Mouse (Mus musculus) lung, postnatal 4 days (tissue): Measurements from ENCODE around the gene Rnf130.
"Not testable (repeated sequence)": the region's sequence is repeated elsewhere in the genome, so short reads cannot be mapped to it uniquely, and the experiment has no call there.

Source experiments
- DNase-seq, 2 experiments: peaks; one replicate each; pipeline ENCODE4 v3.0.0; 2021

The Rnf130 gene

DNA sequence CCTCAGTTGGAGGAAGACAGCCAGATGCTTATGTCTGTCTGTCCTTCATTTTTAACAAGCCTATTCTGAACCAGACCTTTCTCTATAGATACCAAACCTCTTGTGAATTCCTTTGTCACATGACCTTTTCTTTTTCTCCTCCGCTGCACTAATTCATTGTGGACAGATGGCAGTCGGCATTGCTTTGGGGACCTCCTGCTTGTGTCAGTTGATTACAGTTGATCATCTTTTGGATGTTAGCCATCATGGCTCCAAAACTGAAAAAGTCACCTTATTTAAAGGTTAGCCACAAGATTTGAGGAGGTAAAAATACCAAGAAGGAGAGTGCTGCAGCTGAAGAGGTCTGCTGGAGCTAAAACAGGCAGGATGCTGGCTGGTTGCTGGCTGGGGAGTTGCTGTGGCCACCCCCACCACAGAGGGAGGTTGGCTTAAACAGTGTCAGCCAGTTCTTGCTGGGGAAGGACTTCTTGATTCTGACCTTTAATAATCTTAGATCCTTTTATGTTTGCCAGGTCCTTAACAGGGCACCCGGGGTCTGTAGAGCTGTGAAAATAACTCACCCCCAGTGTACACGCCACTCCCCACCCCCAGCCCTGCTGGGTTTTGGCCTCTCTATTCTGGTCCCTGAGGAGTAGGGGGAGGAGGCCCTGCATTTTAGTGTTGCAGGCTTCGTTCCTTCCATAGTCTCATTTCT is 66.0 kb downstream of the Rnf130 start:
- no peak for DNase-seq

DNA sequence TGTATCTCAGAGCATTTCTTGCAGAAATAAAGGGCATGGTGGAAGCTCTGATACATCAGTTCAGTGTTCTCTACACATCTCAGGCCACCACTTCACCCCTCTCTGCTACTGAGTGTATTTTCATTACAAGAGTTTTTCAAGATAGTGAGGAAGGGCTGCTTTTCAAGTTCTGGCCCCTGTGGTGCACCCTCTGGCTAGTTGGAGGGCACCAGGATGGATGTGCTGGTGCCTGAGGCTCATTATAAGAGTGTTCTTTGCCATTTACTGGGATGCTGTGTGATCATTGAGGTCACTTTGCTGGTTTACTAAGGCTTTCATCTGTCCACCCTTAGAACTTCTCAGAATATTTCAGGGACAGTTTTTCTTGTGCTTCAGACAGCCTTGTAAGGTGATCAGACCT is 66.5 kb downstream of the Rnf130 start:
- no peak for DNase-seq

GRCm38 (mm10) chr11:50095661-50096060 is 70.5 kb downstream of the Rnf130 start:
- DNase-seq, result no peak

DNA sequence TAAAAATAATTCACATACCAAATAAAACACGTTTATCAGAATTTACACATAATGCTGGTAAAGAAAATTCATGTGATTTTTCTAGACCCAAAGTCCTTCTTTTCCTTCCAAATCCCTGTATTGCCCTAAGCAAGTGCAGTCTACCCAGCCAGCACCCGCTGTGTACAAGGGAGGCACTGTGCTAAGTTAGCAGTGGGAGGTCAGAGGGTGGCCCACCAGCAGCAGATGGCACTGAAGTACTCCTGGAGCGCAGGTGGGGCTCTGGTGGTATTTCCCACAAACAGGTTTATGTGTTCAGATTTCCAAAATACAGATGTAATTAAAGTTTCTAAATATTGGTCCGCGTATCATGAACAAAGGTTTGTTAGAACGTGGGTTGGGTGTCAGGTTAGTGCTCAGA is 71.9 kb downstream of the Rnf130 start:
- no peak for DNase-seq

- DNase-seq, result no peak
Observed at GRCm38 (mm10) chr11:50098961-50099481, 73.9 kb downstream of the Rnf130 start.

DNA sequence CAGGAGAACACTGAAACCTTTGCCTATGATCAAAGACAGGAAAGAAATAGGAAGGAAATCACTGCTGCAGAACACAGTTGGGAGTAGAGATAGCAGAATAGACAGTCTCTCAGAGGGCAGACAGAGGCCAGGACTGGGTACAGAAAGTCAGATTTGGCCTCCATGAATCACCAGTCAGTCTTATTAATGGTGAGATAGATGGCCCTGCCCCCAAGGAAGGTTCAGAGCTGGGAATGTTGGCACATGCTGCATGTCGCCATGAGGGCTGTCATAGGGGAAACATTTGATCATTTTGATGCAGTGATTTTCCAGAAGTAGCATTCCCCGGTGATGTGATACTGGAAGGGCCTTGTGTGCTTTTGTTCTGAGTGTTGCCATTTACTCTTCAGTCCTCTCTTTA is 74.5 kb downstream of the Rnf130 start:
- DNase-seq, result no peak

DNA sequence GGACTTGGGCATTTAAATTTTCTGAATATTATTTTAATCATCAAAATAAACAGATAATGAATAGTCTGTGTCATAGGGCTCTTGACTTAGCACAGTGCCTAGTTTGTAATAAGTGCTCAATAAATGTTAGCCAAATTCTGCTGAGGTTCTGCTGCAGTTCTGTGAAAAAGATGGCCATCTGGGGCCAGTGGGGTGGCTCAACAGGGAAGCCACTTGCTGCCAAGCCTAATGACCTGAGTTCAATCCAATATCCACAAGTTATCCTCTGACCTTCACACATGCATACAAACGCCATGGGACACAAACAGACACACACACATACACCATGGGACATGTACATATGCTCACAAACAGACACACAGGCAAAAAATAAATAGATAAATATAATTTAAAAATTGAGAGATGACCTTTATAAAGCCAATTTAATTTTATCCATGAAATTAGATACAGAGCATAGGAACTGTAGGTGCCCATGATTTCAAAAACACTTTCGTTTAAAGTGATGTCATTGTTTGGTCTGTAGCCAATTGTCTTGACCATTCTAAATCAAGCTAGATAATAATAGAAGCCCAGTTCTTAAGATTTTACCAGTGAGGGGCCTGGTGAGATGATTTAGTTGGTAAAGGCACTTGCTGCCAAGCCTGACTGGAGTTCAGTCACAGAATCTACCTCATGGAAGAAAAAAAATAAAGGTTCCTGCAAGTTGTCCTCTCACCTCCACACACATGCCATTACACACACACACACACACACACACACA is 75.6 kb downstream of the Rnf130 start:
- DNase-seq, result no peak

GRCm38 (mm10) chr11:50101962-50102361 is 76.8 kb downstream of the Rnf130 start:
- not testable (repeated sequence) for DNase-seq

DNA sequence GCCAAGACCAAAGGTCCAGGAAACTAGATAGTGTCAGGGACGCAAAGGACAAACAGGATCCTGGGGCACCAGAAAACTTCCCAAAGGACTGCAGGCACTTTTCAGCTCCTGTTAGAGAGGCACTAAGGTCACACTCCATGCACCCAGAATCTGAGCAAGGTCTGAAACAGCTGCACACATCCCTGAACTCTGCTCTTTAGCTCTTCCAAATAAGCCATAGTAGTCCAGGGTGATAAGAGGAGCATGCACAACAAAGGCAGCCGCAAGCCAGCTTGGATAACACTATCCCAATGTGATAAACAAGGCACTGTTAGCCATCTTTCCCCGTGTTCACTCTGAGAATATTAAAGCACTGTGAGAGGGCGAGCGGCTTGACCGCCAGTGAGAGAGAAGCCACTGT is 78.9 kb downstream of the Rnf130 start:
- DNase-seq, result no peak

GRCm38 (mm10) chr11:50105237-50105636 is 80.1 kb downstream of the Rnf130 start:
- no peak for DNase-seq

DNA sequence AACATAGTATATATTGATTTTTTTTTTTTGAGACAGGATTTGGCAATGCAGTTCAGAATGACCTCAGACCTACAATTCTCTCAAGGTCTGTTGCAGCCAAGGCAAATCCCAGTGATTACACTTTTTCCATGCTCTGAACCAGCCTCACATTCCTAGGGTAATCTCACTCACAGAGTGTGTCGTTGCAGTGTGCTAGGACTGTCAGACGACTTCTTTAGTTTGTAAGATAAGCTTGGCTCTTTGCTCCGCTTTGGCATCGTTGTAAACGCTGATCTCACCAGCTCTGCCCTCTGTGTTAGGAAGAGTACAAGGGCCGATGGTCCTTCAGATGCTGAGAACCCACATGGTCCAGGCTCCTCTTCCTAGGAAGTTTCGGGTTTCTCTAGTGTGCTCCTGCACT is 80.9 kb downstream of the Rnf130 start:
- DNase-seq, result no peak

DNA sequence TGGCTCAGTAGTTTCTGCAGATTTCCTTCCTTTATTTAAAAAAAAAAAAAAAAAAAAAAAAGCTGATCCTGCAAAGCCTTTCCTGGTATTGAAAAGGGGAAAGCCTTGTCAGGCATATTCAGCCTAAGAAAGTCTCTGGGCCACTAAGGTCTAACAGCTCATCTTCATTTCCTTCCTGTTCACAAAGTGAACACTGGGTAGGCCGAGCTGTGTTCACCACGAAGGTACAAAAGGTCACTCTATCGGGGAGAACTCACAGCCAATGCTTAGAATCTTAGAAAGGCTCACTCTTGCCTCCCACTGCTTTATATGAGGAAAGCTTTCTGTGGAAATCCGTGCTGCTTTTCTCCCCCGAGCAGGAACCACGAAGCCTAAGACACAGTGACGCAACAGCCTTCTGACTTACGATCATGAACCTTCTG is 83.7 kb downstream of the Rnf130 start:
- DNase-seq, result peak in 1 of 2 experiments; percentile 25

DNA sequence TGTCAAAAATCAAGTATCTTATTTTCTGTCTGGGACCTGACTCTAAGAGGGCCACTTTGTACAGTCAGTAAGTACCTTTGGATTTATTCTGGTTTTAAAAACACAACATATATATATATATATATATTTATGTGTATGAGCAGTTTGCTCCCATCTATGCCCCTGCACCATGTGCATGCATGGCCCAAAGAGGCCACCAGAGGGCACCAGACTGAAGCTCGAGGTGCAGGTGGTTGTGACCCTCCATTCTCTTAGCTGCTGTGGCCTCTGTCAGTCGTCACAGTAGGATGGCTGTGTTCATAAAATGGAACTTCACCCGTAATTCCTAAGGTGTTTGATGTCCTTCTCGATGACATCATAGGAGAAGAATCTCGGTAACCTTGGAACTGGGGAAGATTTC is 89.2 kb downstream of the Rnf130 start:
- DNase-seq, result peak; percentile 80 to 85

DNA sequence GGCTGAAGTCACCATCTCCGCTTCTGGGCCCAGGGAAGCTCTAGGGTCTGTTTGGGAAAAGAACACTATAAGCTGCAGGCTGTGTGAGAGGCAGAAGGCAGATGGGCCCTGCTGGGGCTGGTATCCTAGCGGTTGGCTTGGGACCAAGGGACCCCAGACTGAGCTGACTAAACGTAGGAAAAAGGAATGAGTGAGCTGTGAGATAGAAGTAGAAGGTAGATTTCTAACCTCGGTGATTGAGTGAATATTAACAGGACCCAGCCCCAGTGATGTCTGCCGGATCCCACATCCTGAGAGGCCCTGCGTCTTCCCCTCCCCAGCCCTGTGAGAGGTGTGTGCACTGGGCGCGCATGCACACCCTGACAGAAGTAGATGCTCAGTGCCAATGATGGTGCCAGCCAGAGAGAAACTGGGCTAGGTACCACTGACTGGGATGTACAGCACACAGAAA is 97.5 kb downstream of the Rnf130 start:
- no peak for DNase-seq

GRCm38 (mm10) chr11:50127781-50128180 is 102.6 kb downstream of the Rnf130 start:
- no peak for DNase-seq

DNA sequence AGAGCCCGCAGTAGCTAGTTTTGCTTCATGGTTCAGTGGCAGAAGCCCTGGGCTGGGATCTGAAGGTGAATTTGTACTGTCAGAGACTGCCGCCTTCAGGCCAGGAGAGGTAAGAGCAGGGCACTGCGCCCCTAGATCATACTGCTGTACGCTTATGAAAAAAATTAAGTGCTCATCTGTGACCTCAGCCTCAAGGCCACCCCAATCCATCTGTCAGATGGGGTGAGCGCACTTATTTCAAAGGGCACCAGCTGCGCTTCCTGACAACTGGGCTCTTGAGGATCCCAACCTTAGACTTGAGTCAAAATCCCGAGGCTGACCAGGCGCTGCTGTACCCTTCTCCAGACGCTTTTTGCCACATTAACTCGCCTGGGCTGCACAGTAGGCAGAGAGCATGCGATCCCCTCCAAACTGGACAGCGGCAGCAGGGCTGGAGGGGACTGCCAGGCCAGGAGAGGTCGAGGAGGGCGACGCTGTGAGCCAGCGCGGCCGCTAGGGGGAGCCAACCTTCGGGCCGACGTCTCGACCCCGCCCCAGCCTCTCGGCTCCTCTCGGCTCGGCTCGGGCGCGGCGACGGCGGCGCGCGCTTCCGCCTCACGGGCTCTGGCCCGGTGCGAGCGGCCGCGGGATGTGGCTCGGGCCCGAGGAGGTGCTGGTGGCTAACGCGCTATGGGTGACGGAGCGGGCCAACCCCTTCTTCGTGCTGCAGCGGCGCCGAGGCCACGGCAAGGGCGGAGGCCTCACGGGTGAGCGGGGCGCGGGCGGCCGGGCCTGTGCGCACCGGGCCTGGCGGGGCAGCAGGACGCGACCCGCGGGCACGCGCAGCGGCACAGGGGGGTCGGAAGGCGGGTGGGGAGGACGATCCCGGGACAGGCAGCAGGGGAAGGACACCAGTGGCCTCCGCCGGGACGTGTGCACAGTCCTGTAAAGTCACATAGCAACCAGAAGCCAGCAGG is 105.9 kb downstream of the Rnf130 start, which contains the start of gene Tbc1d9b:
Gene Tbc1d9b (plus strand): TSS at position 586 of the 956 bp plus-strand sequence.
- peak; percentile 93 to 95 for DNase-seq

- no peak for DNase-seq
Observed at GRCm38 (mm10) chr11:50131801-50132201, 106.7 kb downstream of the Rnf130 start.

GRCm38 (mm10) chr11:50132265-50132664 is 107.1 kb downstream of the Rnf130 start:
- no peak for DNase-seq

DNA sequence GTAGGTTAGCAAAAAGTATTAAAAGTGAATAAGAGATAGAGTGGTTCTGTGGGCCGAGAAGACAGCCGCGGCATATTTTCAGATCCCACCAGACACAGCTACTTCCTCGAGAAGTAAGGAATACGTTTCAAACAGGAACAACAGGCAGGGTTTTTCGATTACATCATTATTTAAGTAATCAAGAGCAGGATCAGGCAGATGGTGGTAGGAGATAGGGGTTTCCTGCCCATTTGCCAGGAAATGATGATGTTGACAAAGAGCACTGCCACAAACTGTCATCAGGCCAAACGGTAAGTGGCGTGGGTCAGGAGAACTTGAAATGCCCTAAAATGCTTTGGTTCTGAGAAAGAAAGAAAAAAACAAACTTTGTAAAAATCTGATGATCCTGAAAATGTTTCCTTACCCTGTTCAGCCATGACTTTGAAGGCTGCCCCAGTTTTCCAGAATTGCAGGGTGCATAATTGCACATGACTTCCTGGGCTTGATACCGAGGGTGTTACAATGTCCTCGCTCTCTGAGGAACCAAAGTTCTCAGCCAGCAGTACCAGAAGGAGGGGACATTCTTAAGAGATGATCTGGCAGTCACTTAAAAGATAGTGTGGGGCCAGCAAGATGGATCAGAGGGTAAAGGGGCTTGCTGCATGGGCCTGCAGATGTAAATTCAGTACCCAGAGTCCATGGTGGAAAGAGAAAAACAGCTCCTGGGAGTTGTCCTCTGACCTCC is 109.2 kb downstream of the Rnf130 start:
- DNase-seq, result peak in 1 of 2 experiments; percentile 44

DNA sequence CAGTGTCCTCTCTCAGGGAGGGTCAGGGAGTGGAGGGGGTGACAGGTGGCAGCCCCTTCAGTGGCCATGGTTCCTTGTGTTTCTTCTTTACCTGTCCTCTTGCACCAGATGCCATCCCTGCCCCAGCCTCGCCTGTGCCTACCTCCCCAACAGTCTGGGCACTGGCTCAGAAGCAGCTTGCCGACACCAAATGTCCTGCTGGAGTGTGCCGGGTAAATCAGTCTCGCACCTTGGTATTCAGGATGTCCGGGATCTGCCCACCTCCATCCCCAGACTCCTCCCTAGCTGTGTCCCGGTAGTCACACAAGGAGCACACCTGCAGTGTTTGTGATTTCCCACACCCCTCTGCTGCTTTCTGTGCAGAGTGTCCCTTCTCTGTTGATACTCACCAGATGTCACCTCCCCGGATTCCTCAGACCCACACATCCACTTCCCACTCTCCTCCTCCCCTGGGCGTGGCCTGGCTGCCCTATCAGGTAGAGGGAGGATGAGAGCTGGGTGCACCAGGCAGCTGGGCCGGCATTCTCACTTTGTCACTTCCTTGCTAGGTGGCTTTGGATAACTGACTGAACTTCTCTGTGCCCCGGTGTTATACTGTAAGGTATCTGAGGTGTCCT is 113.2 kb downstream of the Rnf130 start:
- no peak for DNase-seq

DNA sequence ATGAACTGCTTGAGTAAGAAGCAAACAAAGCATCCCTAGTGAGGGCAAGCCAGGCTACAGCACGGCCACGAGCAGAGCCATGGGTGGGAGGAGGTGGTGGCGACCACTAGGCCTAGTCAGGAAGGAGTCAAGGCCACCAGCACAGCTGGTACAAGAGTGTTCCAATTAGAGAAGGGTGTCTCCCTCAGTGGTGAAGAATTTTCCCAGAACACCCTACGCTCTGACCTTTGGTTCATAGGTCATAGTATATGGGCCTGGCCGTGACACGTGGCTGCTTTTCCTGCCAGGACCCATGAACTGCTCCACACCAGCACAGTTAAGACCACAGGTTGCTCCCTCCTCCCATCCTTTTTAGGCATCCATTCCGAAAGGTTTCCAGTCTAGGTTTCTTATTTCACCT is 114.4 kb downstream of the Rnf130 start:
- DNase-seq, result no peak

DNA sequence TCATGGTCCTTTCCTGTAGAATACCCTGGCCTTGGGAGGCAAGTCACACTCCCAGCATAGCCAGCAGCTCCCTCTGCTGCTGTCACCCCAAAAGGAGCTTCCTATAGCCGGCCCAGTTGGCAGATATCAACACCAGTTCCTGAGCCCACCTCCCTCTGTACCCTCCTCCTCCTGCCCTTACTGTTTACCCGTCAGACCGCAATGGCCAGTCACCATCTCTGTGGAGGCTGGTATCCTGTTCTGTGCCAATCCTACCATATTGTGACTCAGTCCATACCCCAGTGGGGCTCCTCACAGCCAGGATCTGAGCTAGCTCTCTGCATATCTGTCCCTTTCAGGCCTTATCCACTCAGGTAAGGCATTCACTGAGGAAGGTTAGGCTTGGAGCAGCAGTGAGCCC is 120.4 kb downstream of the Rnf130 start:
- DNase-seq, result no peak
